Mouse (Mus musculus) heart, embryonic 14.5 days (tissue): Measurements from ENCODE around the gene Masp2. TPM values are rescaled to one million over a fixed set of nuclear protein-coding genes. Genes with fewer than 3 reads are reported as not detected.
A peak's percentile ranks its signal among the peaks of the same experiment; 100 is the strongest.

ENCODE experiments used
- ATAC-seq: fragments of 200-750 bp; cut with Nextera tagmentation; 2 replicates; pipeline ENCODE4 v1.8.0; 2017; ENCODE audit warnings: low read depth, moderate TSS enrichment; ENCODE audit not compliant: insufficient number of reproducible peaks, insufficient read depth, low FRiP score
- H3K27ac ChIP-seq, 2 experiments: fragments of 200-500 bp in 1 of 2; fragments of 300-500 bp in 1 of 2; sonication (generic) in 1 of 2; replicated peaks in 1 of 2; 2 replicates each; pipeline ENCODE4 v1.5.1; 2012 to 2014; ENCODE audit warnings: low read depth in 2 of 2, low read length in 2 of 2, control low read depth in 1 of 2, mild to moderate bottlenecking in 1 of 2, mixed read lengths in 1 of 2; ENCODE audit not compliant: control insufficient read depth in 1 of 2, insufficient read depth in 1 of 2
- H3K27me3 ChIP-seq: fragments of 300-500 bp; sonication (generic); 2 replicates; pipeline ENCODE4 v1.6.1; 2014; ENCODE audit warnings: mild to moderate bottlenecking, low read length, control low read depth; ENCODE audit not compliant: control insufficient read depth, insufficient read depth
- H3K36me3 ChIP-seq: fragments of 300-500 bp; sonication (generic); 2 replicates; pipeline ENCODE4 v1.6.1; 2014; ENCODE audit warnings: mild to moderate bottlenecking, control low read depth, low read length, mixed read lengths; ENCODE audit not compliant: control insufficient read depth, insufficient read depth
- H3K4me1 ChIP-seq, 2 experiments: fragments of 200-500 bp in 1 of 2; fragments of 300-500 bp in 1 of 2; sonication (generic) in 1 of 2; 2 replicates each; pipeline ENCODE4 v1.6.1; 2012 to 2014; ENCODE audit warnings: low read length in 2 of 2, control low read depth in 1 of 2, mixed read lengths in 1 of 2; ENCODE audit not compliant: control insufficient read depth in 2 of 2, insufficient read depth in 2 of 2
- H3K4me2 ChIP-seq: fragments of 300-500 bp; sonication (generic); 2 replicates; pipeline ENCODE4 v1.6.1; 2014; ENCODE audit warnings: mild to moderate bottlenecking, low read length
- H3K4me3 ChIP-seq, 2 experiments: fragments of 200-500 bp in 1 of 2; fragments of 300-500 bp in 1 of 2; sonication (generic) in 1 of 2; 2 replicates each; pipeline ENCODE4 v1.5.1; 2012 to 2014; ENCODE audit warnings: low read length in 2 of 2, mild to moderate bottlenecking in 2 of 2, control low read depth in 1 of 2, low read depth in 1 of 2, moderate library complexity in 1 of 2; ENCODE audit not compliant: control insufficient read depth in 1 of 2, insufficient read depth in 1 of 2
- H3K9ac ChIP-seq: fragments of 300-500 bp; sonication (generic); 2 replicates; pipeline ENCODE4 v1.6.1; 2014; ENCODE audit warnings: mild to moderate bottlenecking, low read length
- H3K9me3 ChIP-seq: fragments of 300-500 bp; sonication (generic); 2 replicates; pipeline ENCODE4 v1.6.1; 2016; ENCODE audit warnings: low read length, control low read depth; ENCODE audit not compliant: control insufficient read depth
- WGBS: fragments of 180-500 bp; shearing (Covaris S2); extraction: QIAGEN DNeasy Blood & Tissue Kit; methylation state at CpG from one replicate; pipeline ENCODE4 v1.1.7; 2014; 5-methylcytosine and 5-hydroxymethylcytosine counted together
- polyA plus RNA-seq: library from polyadenylated mRNA; unstranded; fragments of >200 nt; fragmentation: Nextera tagmentation; extraction: Ambion mirVana; gene quantifications from 2 replicates; pipeline ENCODE4 v1.2.1, GENCODE M21; 2014

Masp2 gene
- polyA plus RNA-seq, 1 experiment from 2014 or later: not detected

DNA sequence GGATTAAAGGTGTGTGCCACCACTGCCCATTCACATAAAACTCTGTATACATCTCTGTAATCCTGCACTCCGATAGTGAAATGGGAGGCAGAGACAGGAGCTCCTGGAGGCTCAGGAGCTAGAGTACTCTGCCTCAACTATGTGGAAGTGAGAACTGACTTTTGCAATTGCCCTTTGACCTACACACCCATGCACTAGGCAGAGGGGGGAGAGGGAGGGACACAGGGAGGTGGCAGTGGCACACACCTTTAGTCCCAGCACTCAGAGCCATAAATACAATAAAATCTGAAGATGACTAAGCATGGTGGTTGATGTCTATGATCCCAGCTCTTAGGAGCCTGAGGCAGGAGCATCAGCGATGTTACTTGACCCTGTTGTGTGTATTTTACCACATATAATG is 37.1 kb downstream of the Masp2 start:
- 83% methylated on average over 2 of the region's 2 CpGs for WGBS
- H3K4me2 ChIP-seq: no peak overlapping the region
- no peak for ATAC-seq
- no peaks in the 10 kb centered on the region for H3K36me3 ChIP-seq
- H3K9ac ChIP-seq: no peak overlapping the region
- H3K27me3 ChIP-seq: no peaks in the 10 kb centered on the region
- no peak overlapping the region for H3K4me3 ChIP-seq
- no peak overlapping the region for H3K27ac ChIP-seq
- H3K9me3 ChIP-seq: no peaks in the 10 kb centered on the region
- H3K4me1 ChIP-seq: peaks cover 10% of the 10 kb centered on the region in 2 experiments

DNA sequence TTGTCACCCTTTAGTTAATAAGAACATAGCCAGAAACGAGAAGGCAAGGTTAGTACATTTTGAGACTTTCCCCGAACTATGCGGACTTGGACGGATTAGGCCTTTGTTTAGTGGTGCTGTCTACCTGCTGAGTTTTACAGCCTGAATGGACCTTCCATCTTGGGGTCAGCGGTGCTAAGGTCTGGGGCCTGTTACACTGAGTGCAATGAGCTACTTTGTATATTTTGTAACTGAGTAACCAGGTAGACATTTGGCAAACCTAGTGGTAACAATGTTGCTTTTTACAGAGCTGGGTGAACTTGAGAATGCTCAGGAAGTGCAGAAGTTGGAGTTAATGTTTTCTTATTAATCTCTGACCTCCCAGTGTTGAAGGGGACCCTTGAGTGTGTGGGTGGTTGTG is 38.8 kb downstream of the Masp2 start:
- peaks cover 10 to 11% of the 10 kb centered on the region in 2 experiments for H3K4me1 ChIP-seq
- no peak overlapping the region for H3K9ac ChIP-seq
- no peaks in the 10 kb centered on the region for H3K9me3 ChIP-seq
- no peaks in the 10 kb centered on the region for H3K36me3 ChIP-seq
- H3K27me3 ChIP-seq: no peaks in the 10 kb centered on the region
- whole genome bisulfite sequencing: 84% methylated on average over 5 of the region's 5 CpGs
- ATAC-seq: no peak
- no peak overlapping the region for H3K4me2 ChIP-seq
- no peak overlapping the region for H3K27ac ChIP-seq
- H3K4me3 ChIP-seq: no peak overlapping the region

DNA sequence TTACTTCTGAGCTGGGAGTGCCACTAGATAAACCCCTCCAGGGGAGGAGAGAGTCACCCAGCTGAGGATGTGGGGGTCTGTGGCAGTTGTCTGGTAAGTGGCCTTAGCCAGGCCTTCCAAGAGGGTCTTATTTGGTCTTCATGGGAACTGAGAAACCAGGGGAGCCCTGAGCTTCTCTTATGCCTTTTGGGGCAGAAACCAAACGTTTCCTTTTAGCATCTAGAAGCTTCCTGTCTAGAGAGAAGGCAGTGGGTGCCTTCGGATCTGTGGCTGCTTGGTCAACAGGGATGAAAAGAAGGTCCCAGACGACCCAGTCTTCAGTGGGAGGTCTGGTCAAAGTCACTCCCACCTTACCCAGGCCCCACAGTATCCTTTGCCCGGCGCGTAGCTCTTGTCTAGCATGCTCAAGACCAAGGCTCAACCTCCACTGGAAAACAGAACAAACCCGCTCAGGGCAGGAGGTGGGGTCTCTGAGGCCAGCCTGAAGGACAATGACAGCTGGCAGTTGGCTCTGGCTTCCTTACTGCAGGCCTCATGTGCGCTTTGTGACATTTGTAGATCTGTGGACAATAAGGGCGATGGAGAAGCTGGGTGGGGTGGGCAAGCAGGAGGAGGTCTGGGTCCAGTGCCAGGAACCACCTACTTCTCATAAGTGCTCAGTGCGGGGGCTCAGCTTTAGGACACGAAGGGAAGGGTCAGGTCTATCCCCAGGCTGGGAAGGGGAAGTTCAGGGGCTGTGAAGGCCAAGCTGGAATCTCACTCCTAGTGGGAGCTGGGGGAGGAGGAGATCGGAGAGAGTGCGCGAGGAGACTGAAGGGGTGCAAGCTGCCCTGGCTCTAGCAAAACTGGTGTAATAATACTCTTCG is 41.2 kb downstream of the Masp2 start, which contains the start of gene Gm572:
Gm572 (plus strand) TSS at position 27 of the 866 bp plus-strand sequence.
- WGBS: 51% methylated on average over 15 of the region's 15 CpGs
- H3K4me2 ChIP-seq: peak within 1 kb of the TSS; percentile 54
- H3K4me3 ChIP-seq: no peak within 1 kb of the TSS
- 0 out of 2 replicates have a peak within 1 kb of the TSS, but pooled peaks have one; percentile 36 for H3K9ac ChIP-seq
- no peaks in the 10 kb centered on the region for H3K36me3 ChIP-seq
- H3K4me1 ChIP-seq: peaks cover 10 to 11% of the 10 kb centered on the region in 2 experiments
- no peak for ATAC-seq
- H3K9me3 ChIP-seq: no peaks in the 10 kb centered on the region
- H3K27ac ChIP-seq: no peak within 1 kb of the TSS
- H3K27me3 ChIP-seq: no peaks in the 10 kb centered on the region

GRCm38 (mm10) chr4:148644157-148644511 is 41.8 kb downstream of the Masp2 start:
- Histone ChIP-seq H3K9ac (0 out of 2 replicates have a peak overlapping the region, but pooled peaks have one; percentile 36), H3K4me2 (peak overlapping the region; percentile 54), H3K36me3 (no peaks in the 10 kb centered on the region), H3K27ac (no peak overlapping the region), H3K4me3 (no peak overlapping the region), H3K4me1 (peaks cover 10 to 11% of the 10 kb centered on the region in 2 experiments), H3K27me3 (no peaks in the 10 kb centered on the region), H3K9me3 (no peaks in the 10 kb centered on the region)
- under 1% methylated on average over 9 of the region's 9 CpGs for WGBS
- ATAC-seq: no peak

DNA sequence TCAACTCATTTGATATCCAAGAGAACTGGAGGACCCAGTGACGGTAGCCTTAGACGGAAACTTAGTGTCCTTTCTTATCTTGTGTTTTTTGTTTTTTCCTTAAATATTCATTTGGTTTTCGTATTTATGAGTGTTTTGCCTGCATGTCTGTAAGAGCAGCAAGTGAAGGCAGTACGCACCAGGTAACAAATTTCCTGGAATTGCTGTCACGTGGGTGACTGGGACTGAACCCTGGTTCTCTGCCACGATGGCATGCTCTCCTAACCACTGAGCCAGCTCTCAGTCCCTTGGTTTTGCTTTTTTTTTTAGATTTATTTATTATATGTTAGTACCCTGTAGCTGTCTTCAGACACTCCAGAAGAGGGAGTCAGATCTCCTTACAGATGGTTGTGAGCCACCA is 42.6 kb downstream of the Masp2 start:
- no peaks in the 10 kb centered on the region for H3K9me3 ChIP-seq
- H3K27ac ChIP-seq: no peak overlapping the region
- no peak overlapping the region for H3K4me2 ChIP-seq
- WGBS: 81% methylated on average over 6 of the region's 6 CpGs
- no peak overlapping the region for H3K4me3 ChIP-seq
- H3K36me3 ChIP-seq: no peaks in the 10 kb centered on the region
- H3K9ac ChIP-seq: no peak overlapping the region
- no peak for ATAC-seq
- no peaks in the 10 kb centered on the region for H3K27me3 ChIP-seq
- H3K4me1 ChIP-seq: peaks cover 10 to 11% of the 10 kb centered on the region in 2 experiments

GRCm38 (mm10) chr4:148646616-148647015 is 44.3 kb downstream of the Masp2 start:
- no peaks in the 10 kb centered on the region for H3K27me3 ChIP-seq
- H3K4me3 ChIP-seq: peak overlapping the region in 1 of 2 experiments; percentile 13; a peak in 1 of 4 replicates
- peak; percentile 86 for ATAC-seq
- no peaks in the 10 kb centered on the region for H3K9me3 ChIP-seq
- 14% methylated on average over 11 of the region's 11 CpGs for WGBS
- H3K4me2 ChIP-seq: peak overlapping the region; percentile 40
- H3K27ac ChIP-seq: peak overlapping the region; percentile 42 to 80
- no peak overlapping the region for H3K9ac ChIP-seq
- peaks cover 10 to 11% of the 10 kb centered on the region in 2 experiments for H3K4me1 ChIP-seq
- H3K36me3 ChIP-seq: no peaks in the 10 kb centered on the region

DNA sequence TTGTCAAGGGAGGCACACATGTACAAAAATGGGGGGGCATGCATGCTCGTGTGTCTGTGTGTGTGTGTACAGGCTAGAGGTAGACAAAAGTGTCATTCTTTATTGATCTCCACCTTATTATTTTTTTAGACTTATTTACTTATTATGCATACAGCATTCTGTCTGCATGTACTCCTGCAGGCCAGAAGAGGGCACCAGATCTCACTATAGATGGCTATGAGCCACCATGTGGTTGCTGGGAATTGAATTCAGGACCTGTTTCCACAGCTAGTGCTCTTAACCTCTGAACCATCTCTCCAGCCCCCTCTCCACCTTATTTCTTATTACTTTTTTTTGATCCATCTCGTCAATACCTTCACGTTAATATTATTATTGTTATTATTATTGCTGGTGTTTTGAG is 47.0 kb downstream of the Masp2 start:
- peaks cover 1 to 3% of the 10 kb centered on the region in 2 experiments; a peak in 2 of 4 replicates for H3K4me1 ChIP-seq
- H3K27ac ChIP-seq: no peak overlapping the region
- WGBS: 65% methylated on average over 3 of the region's 3 CpGs
- H3K27me3 ChIP-seq: no peaks in the 10 kb centered on the region
- no peak overlapping the region for H3K4me2 ChIP-seq
- 0 out of 2 replicates have a peak, but pooled peaks cover 3% of the 10 kb centered on the region for H3K9me3 ChIP-seq
- H3K4me3 ChIP-seq: no peak overlapping the region
- H3K36me3 ChIP-seq: no peaks in the 10 kb centered on the region
- no peak for ATAC-seq
- H3K9ac ChIP-seq: no peak overlapping the region
